Mouse (Mus musculus) heart, adult 18-20 months (tissue): ENCODE results near the gene AU022252. TPM values are rescaled to one million over a fixed set of nuclear protein-coding genes. Genes with fewer than 3 reads are reported as not detected.
"Not testable (repeated sequence)": the region's sequence is repeated elsewhere in the genome, so short reads cannot be mapped to it uniquely, and the experiment has no call there.

Source experiments
- DNase-seq, 2 experiments: peaks; one replicate each; pipeline ENCODE4 v3.0.0; 2021 to 2022; ENCODE audit warnings: mixed read lengths in 1 of 2
- long read RNA-seq, 2 experiments: library from polyadenylated mRNA; stranded (forward); transcript quantifications; one replicate each; pipeline ENCODE4 v2.0.0; 2021
- total RNA-seq, 2 experiments: library from RNA; stranded (reverse); gene quantifications; 2 replicates each; pipeline ENCODE4 v1.2.3; 2021

The AU022252 gene
- 10 to 100 TPM; 24.8 to 26.5 TPM for total RNA-seq
- long read RNA-seq, experiment 1, full-length matches to known transcripts: 9 of 14 reads
- long read RNA-seq, experiment 1, partial matches to known transcripts: 2 of 14 reads
- long read RNA-seq, experiment 1, other reads (novel, unspliced or antisense): 3 of 14 reads
- long read RNA-seq, experiment 2, full-length matches to known transcripts: 4 of 4 reads
- long read RNA-seq, experiment 2, partial matches to known transcripts: 0 of 4 reads
- long read RNA-seq, experiment 2, other reads (novel, unspliced or antisense): 0 of 4 reads

DNA sequence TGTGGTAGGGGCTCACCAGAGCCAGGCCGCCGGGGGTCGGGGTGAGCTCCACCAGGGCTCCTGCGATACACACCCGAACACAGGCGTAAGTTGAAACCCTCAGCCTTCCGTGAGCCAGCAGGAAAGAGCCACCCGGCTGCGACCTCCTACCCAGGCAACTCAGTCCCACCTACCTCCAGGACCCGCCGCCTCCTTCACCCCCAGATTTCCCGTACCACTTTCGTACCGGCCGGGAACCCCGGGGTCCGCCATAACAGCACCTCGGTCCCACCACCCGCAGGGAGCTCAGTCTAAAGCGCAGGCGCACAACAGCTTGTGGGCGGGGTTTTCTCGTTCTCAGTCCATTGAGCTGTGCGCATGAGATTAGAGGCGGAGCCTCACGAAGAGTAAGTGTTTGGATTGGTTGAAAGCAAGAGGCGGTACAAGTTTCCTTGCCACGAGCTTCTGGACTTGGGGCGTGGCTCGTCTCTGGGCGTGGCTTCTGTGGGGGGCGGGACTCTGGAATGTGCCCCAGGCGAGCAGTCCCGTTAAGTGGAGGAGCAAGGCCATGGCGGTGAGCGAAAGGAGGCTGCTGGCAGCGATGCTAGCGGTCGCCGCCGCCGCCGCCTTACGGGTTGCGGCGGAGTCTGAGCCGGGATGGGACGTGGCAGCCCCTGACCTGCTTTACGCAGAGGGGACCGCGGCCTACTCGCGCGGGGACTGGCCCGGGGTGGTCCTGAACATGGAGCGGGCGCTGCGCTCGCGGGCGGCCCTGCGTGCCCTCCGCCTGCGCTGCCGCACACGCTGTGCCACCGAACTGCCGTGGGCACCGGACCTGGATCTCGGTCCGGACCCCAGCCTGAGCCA is at the start of gene AU022252, which contains the start of gene P3h1:
AU022252 (minus strand) TSS at position 303 of the 846 bp plus-strand sequence.
P3h1 (plus strand) TSS at position 506 of the 846 bp plus-strand sequence.
- peak; percentile 100 for DNase-seq

DNA sequence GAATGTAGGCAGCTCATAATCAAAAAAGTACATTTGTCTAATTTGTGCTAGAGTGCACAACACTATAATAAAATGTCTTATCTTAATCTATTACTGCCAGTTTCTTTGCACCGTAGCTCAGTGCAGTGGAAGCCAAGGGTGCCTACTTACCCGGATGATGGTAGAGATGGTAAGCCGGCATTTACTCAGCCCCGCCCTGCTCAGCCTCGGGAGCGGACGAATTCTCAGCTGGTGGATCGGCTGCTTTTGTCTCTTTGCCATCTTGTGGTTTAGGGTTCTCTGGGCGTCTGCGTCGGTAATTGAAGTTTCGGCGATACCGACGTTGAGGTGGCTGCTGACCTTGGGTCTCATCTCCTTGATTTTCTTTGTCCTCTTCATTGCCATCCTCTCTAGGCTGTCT is 46.3 kb upstream of the AU022252 start:
- DNase-seq: not testable (repeated sequence)

DNA sequence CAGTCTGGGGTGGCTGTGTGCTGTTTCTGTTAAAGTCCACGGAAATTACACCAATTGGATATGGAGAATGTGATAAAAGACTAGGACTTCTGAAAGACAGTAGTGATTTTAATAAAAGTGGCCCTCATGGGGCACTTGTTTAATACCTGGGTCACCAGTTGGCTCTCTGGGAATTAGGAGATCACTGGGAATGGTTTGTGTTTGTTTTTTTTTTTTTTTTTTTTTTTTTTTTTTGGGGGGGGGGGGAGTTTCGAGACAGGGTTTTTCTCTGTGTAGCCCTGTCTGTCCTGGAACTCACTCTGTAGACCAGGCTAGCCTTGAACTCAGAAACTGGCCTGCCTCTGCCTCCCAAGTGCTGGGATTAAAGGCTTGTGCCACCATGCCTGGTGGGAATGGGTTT is 43.2 kb upstream of the AU022252 start:
- DNase-seq: no peak

DNA sequence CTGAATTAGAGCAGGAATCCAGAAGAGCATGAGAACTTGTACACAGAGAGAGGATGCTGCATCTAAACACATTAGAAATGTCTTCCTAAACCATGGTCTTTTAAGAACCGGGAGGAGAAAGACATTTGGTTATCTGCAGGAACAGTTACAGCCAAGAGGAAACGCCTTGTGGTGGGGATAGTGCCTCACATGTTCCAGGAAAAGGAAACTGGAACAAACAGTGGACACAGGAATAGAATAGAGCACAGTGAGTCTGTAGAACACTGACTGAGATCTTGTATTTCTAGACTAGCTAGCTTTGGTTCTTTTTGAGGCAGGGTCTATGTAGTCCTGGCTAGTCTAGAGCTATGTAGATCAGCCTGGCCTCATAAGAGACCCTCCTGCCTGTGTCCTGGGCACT is 42.7 kb upstream of the AU022252 start:
- peak; percentile 46 to 81 for DNase-seq

DNA sequence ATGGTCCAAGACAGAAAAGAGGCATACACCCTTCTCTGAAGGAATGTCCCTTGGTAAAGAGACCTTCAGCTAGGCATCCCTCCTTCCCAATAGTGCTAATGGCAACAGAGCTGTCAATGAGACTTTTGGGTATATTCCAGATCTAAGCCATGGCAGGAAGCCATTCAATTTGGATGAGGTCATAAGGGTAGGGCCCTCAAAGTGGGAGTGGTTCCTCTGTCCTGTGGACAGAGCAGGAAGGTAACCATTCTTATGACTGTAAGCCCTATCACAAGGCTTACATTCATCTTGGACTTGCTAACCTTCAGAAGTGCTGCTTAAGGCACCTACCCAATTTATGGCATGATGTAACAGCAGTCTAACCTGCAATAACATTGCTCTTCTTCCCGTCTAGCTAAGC is 42.1 kb upstream of the AU022252 start:
- peak; percentile 74 to 88 for DNase-seq

DNA sequence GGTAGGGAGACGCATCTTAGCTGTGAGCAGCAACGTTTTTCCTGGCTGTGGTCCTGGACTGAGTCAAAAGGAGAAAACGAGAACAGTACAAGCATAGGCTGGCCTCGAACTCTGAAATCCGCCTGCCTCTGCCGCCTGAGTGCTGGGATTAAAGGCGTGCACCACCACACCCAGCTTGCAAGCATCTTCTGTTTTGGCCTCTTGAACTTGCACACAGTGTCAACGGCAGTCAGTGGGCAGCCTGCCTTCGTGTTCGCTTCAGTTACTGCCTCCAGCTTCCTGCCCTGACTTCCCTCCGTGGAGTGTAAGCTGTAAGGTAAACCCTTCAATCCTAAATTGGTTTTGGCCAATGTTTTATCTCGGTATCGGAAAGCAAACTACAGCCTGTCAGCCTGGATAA is 34.1 kb upstream of the AU022252 start:
- no peak for DNase-seq

DNA sequence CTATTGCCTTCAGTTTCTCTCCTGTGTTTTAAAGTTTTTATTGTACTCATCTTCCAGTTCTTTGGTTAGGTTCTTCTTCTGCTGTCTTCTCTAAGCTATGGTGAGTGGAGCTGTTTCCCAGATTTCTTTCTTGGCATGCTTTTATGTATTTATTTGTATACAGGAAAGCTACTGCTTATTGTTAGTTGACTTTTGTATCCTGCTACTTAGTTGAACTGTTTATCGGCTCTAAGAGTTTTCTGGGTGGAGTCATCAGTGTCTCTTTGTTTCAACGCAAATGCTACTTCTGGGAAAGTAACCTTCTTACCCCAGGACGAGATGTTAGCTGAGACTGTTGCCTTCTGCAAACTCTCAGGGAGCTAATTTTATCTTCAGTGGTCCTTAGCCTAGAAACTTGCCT is 30.9 kb upstream of the AU022252 start:
- DNase-seq: peak in 1 of 2 experiments; percentile 35

DNA sequence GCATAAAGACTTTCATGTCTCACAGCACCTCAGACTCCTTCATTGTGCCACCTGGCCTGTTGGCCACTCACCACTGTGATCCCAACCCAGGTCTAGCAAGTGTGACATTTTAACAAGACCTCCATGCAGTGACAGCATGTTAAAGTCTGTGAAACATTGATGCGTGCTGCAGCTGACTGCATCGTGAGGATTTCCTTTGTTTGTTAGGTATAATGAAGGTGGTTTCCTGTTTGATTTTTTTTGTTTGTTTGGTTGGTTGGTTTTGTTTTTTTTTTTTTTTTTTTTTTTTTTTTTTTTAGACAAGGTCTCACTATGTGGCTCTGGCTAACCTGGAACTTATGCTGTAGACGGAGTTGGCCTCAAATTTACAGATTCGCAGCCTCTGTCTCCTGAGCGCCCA is 30.0 kb upstream of the AU022252 start:
- peak in 1 of 2 experiments; percentile 7 for DNase-seq

DNA sequence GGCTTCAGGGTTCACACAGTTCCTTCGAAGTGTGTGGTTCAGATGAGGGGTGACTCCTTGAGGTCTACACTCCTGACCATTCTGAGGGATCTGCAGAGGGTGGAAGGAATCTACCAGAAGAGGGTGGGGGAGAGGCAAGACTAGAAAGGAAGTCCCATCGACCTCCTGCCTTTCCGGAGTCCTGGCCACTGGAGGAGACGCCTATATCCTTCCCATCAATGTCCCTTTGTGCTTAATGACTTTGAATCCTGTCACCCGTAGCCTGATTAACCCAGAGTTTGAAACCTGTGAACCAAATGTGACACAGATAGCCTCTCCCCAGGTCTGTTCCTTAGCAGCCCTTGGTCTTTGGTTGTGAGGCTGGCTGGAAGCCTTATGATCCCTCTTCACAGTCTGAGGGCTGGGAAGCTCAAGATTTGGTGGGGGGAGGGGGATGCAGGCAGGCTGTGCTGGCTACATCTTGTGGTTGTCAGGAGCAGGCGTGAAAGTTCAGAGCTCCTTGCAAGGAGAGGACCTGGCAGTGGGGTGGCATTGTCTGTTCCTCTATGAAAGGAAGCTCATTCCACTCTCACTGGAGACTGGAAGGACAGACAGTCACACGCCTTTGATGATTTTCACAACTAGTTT is 28.7 kb upstream of the AU022252 start:
- DNase-seq: peak; percentile 29 to 71

DNA sequence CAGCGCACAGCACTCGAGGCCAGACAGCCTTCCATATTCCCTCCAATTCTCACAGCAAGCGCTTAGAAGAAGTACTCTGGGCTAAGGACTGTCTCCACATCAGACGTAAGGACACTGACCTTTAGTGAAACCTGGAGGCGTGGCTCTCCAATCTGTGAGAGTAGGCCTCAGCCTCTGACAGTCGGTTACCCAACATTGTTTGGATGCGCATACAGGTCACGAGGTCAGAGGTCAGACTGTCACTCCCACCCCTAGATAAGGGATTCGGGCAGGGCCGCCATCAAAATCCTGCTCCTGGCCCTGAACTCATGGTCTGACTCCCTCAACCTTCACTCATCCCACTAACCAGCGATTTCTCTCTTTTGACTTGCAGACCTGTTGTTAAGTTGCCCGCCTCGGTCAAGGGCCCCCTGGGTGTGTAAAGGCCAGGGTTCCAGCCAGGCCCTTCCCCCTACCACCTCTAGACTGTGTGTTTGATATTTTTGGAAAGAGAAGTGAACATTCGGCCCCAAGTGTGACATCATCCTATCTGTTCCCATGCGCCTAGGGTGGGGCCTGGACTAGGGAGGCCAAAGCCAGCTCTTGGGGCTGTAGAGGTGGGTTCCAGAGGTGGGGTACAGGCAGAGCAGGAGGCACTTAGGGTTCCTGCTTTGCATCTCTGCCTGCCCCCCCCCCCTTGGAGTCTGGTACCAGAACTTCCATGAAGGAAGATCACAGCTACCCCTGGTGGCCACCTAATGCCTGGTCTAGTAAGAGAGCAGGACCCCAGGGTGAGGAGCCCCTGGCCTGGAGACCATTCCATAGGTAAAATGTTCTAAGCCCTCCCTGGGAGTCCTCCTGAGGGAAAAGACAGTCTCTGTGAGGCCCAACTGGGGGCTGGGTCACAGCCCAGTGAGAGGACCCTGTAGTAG is 27.1 kb upstream of the AU022252 start:
- no peak for DNase-seq

DNA sequence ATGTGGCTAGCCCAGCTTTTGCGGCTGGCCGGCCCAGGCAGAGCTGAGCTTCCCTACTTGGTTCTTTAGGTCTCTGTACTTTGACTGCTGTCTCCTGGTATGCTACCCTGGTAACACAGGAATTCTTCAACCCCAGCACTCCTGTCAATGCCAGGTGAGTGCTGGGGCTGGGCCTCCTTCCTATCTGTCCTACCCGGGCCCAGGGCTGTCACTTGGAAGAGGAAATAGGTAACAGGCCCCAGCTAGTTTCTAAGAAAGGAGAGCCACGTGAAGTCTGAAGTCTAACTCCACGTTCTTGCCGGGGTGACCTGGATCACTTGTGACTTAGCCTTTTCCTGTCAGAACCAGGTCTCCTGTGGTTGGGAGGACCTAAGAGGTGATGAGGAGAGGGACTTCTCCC is 24.6 kb upstream of the AU022252 start:
- no peak for DNase-seq

DNA sequence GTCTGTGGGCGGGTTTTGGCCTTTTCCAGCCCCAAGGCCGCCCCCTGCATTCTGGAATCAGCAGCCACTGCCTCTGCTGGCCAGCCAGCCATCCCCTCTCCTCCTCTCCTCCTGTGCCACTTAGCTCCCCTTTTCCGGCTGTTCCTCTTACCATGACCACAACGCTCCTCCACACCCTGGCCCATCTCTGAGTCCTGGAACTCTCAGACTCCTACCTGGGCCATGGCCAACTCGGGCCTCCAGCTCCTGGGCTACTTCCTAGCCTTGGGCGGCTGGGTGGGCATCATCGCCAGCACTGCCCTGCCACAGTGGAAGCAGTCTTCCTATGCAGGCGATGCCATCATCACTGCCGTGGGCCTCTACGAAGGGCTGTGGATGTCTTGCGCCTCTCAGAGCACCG is 22.8 kb upstream of the AU022252 start, which contains the start of gene Cldn19:
Cldn19 (plus strand) TSS at position 64 of the 400 bp plus-strand sequence.
- DNase-seq: no peak

DNA sequence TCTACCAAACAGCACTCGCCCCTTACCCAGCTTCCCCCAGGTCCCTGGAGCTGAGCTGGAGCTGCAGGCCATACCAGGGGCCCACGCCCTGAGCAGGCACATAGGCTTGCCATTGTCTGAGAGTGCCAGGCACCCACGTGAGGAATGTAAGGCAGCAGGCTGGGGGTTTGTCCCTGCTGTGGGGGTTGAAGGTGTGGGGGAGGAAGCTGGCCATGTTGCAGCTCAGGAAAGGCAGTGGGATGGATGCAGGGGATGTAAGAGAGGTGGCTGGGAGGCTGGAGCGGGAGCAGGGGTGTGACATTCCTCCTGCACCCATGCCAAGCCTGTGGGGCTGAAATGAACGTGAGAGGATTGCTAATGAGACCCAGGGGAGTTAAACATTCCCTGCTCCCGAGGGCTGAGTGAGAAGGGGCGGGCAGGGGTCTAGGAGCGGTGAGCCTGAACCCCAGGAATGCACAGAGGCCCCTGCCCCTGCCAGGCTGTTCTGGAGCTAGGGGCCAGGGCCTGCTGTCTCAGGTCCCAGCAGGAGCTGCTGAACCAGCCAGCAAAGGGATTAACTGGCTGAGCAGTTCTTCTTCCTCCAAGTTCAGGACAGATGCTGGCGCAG is 21.6 kb upstream of the AU022252 start:
- DNase-seq: no peak

DNA sequence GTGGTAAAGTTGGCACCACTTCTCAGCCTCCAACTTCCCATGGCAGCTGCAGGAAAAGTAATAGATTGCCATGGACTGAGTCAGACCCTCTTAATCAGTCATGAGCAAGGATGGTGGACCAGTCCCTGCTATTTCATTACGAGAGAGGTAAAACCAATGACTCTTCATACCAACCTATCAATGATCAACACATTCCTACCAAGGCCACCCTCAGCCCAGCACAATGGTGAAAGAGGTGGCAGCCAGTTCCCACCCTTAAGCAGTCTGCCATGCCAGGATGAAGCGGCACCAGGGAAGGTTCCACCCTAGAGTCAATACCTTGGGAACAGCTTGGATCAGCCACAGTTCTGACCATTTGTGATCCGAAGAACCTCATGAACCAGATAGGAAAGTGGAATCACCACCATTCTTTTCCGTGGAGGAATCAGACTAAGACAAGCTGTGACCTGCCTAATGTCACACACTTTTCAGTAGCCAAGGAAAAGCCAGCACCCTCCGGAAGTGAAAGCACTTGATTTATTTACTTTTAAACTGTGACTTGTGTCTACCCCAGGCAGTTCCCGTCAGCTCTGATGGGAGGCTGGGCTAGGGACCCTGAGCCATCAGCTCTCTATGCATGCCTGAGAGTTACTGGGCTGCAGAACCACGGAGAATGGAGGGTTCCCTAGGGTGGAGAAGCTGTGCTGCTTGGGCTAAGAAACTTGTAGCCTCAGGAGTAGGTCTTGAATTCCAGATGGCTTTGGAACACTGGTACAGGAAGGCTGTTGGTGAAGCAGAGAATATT is 19.7 kb upstream of the AU022252 start:
- DNase-seq: no peak

DNA sequence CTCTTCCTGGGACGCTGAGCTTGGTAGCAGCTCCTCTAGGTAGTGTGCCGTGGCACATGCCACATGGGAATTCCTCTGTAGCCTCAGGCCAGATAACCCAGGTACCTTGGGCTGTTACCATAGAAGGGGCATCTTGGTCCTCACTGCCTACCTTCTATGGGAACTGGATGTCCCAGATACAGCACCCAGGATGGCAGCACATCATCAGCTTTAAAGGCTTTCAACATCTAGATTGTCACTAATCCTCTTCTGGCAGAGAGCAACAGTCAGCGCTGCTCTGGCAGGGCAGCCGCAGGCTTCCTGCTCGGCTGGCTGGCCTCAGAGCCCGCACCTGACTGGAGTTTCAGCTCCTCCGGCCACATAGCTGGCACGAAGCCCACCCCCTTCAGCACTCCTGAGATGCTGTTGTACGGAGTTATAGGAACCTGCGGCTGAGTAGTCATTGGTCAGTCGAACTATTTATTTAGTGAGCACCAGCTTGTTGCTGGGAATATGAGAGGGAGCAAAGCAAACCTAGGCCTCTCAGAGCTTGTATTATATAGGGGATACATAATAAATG is 16.0 kb upstream of the AU022252 start:
- no peak for DNase-seq

DNA sequence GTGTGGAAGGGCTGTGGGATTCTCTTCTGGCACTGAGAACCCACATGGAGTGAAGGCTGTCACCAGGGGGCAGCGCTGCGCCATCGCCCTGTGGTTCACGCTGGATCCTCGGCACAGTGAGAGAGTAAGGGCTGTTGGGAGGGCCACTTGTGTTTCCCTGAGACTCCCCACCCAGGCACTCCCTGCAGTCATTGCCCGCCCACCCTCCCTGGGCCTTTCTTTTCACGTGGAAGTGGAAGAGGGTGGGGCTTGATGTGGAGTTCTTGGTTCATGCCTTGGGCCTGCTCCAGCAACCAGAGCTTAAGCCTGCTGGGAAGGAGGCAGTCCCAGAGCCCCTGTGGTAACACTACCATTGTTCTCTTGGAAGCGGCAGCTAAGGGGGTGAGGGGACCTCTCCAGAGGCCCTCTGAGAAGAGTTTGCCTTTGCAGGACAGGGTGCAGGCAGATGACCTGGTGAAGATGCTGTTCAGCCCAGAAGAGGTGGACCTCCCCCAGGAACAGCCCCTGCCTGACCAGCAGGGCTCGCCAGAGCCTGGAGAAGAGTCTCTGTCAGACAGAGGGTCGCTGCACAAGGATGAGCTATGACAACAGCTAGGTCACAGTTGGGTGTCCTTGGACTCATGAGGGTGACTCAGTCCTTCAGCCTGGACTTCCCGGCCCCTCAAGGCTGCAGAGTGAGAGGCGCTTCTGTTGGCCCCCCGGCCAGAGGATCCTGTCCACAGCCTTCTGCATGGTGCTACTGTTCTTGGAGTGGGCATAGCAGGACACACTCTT is 15.1 kb upstream of the AU022252 start:
- DNase-seq: peak; percentile 85 to 87

DNA sequence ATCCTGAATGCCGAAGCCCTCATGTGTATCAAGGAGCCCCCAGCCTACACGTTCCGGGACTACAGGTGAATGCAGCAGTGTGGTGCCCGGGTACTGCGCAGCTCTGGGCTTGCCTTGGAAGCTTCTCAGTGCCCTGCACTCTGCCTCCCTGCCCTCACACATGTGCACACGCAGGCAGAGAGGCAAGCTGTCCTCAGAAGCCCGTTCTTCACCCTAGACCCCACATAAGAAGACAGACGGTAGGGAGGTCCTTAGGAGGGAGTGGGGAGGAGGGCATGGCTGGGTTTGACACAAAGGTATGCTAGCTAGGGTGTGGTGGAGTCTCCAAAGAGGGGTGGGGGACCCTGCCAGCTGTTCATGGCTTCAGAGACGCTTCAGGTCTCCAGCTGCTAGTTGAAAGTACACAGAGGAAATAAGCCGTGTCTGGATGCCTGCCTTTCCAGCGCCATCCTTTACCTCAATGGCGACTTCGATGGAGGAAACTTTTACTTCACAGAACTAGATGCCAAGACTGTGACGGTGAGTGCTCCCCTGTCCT is 14.2 kb upstream of the AU022252 start:
- no peak for DNase-seq

DNA sequence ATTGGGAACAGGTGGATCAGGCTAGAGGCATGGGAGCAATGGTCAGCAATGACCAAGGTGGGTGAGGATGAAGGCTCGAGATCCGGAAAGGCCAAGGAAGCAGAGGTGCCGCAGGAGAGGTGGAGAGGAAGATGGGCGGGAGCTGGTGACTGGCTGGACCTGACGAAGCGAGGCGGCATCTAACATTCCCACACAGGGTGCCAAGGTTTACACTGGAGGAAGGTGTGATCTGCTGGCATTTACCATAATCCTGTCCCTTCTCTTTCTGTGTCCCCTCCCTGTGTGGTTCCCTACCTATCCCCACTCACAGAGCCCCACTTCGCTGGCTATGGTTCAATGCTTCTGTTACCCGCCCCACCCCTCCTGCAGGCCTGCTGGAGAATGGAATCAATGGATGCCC is 13.4 kb upstream of the AU022252 start:
- DNase-seq: no peak

DNA sequence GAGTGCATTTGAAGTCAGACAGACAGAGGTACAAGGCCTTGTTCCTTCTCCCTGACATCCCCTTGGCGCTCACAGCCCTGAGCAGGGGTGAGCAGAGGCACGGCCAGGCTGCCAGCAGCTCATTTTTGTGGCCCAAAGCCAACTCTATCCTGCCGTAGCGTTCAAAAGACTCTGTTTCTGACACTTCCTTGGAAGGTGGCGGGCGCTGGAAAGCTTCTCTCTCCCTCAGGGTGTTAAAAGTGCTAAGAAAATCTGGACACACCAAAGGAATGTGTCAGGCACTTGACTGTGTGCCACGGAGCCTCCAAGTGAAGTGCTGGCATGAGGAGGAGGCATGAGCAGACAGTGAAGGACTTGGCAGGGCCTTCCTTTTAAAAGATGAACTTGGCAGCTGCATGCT is 13.0 kb upstream of the AU022252 start:
- DNase-seq: peak; percentile 37 to 55
